Mouse (Mus musculus) C2C12 (cell line): ENCODE results near the gene Josd2. TPM values are rescaled to one million over a fixed set of nuclear protein-coding genes. Genes with fewer than 3 reads are reported as not detected.
A peak's percentile ranks its signal among the peaks of the same experiment; 100 is the strongest.

Experiments
- H3K27me3 ChIP-seq: one replicate; pipeline ENCODE4 v1.6.1; 2011; ENCODE audit not compliant: control insufficient read depth, insufficient read depth, insufficient read length
- H3K36me3 ChIP-seq: one replicate; pipeline ENCODE4 v1.6.1; 2011; ENCODE audit not compliant: control insufficient read depth, insufficient read depth
- H3K4me3 ChIP-seq: one replicate; pipeline ENCODE4 v1.5.1; 2011; ENCODE audit warnings: mild to moderate bottlenecking, control low read depth; ENCODE audit not compliant: poor library complexity, insufficient read depth, severe bottlenecking
- H3K79me2 ChIP-seq: one replicate; pipeline ENCODE4 v1.6.1; 2011; ENCODE audit not compliant: control insufficient read depth, insufficient read depth
- H3K79me3 ChIP-seq: one replicate; pipeline ENCODE4 v1.6.1; 2011; ENCODE audit warnings: low read depth, control low read depth
- H3ac ChIP-seq: one replicate; pipeline ENCODE3; 2011; ENCODE audit warnings: low read depth; ENCODE audit not compliant: control insufficient read depth, insufficient read length
- CEBPB ChIP-seq: IDR thresholded peaks from one replicate; pipeline ENCODE4 v1.6.1; 2011; ENCODE audit warnings: low read depth, mild to moderate bottlenecking, control low read depth, moderate library complexity
- CTCF ChIP-seq: IDR thresholded peaks from one replicate; pipeline ENCODE4 v1.5.1; 2011; ENCODE audit not compliant: control insufficient read depth, insufficient read depth, insufficient read length
- FOSL1 ChIP-seq: IDR thresholded peaks from one replicate; pipeline ENCODE4 v1.8.0; 2011; ENCODE audit warnings: mild to moderate bottlenecking, low read length; ENCODE audit not compliant: poor library complexity, insufficient read depth, severe bottlenecking
- MAX ChIP-seq: IDR thresholded peaks from one replicate; pipeline ENCODE4 v1.6.1; 2011; ENCODE audit warnings: mild to moderate bottlenecking, control low read depth
- MYOD1 ChIP-seq: IDR thresholded peaks from one replicate; pipeline ENCODE4 v1.6.1; 2011; ENCODE audit warnings: low read depth; ENCODE audit not compliant: control insufficient read depth, insufficient read length
- MYOG ChIP-seq: IDR thresholded peaks from one replicate; pipeline ENCODE4 v1.6.1; 2011; ENCODE audit not compliant: control insufficient read depth, insufficient read length; ENCODE audit errors: extremely low read depth
- USF1 ChIP-seq: IDR thresholded peaks from one replicate; pipeline ENCODE4 v1.6.1; 2011; ENCODE audit warnings: low read depth, mild to moderate bottlenecking, control low read depth, moderate library complexity
- polyA plus RNA-seq: library from polyadenylated mRNA; unstranded; fragments of >200 nt; fragmentation: generic; extraction: Trizol; gene quantifications from one replicate; pipeline ENCODE4 v1.2.1, GENCODE M21; 2012; ENCODE audit warnings: missing spikeins

Josd2 gene
- polyA plus RNA-seq, 1 experiment: 77.5 TPM

DNA sequence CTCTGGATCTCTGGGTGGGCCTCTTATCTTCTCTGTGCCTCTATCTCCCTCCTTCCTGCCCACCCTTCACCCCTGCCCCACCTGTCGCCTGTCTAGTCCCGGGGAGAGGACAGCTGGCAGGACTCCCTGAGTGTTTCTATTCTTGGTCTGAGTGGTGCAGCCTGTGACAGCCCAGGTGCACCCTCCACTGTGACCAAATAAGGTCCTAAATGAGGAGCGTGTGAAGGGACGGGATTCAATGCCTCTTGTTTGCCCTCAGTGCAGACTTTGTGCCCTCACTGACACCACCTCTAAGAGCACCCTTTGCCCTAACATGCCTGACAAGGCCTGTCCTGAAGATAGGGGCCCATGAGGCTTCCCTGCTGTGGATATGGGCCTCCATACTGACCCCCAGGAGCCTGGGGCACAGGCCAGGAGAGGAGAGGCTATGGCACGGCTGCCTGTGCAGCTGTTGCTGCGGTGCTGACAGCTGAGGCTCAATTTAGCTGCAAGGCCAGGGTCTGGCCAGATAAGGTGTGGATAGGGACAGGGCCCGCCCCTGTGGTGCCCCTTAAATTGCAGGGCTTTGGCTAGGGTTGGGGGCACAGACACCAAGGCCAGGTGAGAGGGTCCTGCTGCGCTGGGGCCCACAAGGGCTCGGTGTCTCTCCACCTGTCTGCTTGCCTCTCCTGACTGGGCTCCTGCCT, 5.3 kb downstream of the Josd2 start:
- Histone ChIP-seq H3K27me3 (peaks cover 15% of the 10 kb centered on the region), H3K4me3 (no peak overlapping the region)
- no peak for TF ChIP-seq FOSL1
- peak; percentile 21 for TF ChIP-seq MYOD1

DNA sequence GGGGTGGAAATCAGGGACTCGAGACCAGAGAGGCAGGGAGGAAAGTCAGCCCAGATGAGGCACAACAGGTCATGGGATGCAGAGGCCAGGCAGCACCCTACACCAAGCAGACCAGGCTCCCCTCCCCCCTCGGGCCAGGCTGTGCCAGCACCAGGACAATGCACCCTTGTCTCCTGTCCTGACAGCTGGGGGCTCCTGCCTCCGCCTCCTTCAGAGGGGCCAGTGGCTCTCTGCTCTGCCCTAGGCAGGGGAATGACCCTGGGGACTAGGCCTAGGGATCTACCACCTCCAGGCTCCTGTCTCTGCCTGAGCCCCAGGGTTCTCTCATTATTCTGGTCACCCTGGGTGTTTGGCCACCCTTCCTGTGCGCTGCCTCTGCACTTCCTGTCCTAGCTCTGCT, 6.6 kb downstream of the Josd2 start:
- H3K79me2 ChIP-seq: no peaks in the 10 kb centered on the region
- H3K27me3 ChIP-seq: peaks cover 15% of the 10 kb centered on the region
- TF ChIP-seq MYOD1: no peak
- TF ChIP-seq MAX: no peak
- no peak for TF ChIP-seq USF1
- TF ChIP-seq CTCF: no peak
- no peak for TF ChIP-seq FOSL1
- TF ChIP-seq MYOG: no peak
- no peak for TF ChIP-seq CEBPB
- no peaks in the 10 kb centered on the region for H3K36me3 ChIP-seq
- no peaks in the 10 kb centered on the region for H3K79me3 ChIP-seq
- no peak overlapping the region for H3K4me3 ChIP-seq
- H3ac ChIP-seq: no peak overlapping the region

More for the DNA sequence above, 5.3 kb downstream of the Josd2 start:
- Histone ChIP-seq H3K36me3 (no peaks in the 10 kb centered on the region), H3K79me2 (no peaks in the 10 kb centered on the region), H3ac (no peak overlapping the region), H3K79me3 (no peaks in the 10 kb centered on the region)

- no peaks in the 10 kb centered on the region for H3K79me2 ChIP-seq
- TF ChIP-seq MAX (no peak), CTCF (no peak), MYOG (no peak), CEBPB (no peak), FOSL1 (no peak), USF1 (no peak), MYOD1 (no peak)
- H3ac ChIP-seq: no peak overlapping the region
- peaks cover 15% of the 10 kb centered on the region for H3K27me3 ChIP-seq
- no peaks in the 10 kb centered on the region for H3K36me3 ChIP-seq
- H3K79me3 ChIP-seq: no peaks in the 10 kb centered on the region
- no peak overlapping the region for H3K4me3 ChIP-seq
These were observed 7.3 kb downstream of the Josd2 start for GRCm38 (mm10) chr7:44475046-44475614.

DNA sequence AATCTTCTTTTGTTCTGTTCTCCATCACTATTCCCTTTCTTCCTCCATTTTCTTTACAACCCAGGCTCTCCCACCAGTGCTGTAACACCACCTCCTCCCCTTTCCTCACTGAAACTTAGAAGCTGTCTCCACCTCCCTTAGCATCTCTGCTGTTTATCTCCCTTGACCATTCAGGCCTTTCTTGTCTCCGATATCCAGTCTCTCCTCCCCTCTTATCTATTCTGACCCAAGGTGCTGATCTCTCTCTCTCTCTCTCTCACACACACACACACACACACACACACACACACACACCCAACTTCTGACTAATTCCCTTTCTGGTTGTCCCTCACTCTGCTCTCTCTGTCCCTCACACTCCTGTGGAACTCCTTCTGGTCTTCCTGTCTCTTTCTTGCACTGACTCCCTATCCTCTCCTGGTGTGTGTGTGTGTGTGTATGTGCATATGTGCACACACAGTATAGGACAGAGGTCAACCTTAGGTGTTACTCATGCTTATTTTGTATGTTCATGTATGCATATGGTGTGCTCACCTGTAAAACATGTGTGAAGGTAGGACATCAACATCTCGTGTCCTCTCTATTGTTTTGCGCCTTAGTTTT, 15.2 kb downstream of the Josd2 start:
- Histone ChIP-seq H3K36me3 (no peaks in the 10 kb centered on the region), H3K27me3 (no peaks in the 10 kb centered on the region), H3ac (no peak overlapping the region), H3K4me3 (no peak overlapping the region), H3K79me3 (no peaks in the 10 kb centered on the region), H3K79me2 (no peaks in the 10 kb centered on the region)
- TF ChIP-seq USF1 (no peak), MAX (no peak), FOSL1 (no peak), MYOG (no peak), MYOD1 (no peak), CTCF (no peak), CEBPB (no peak)

DNA sequence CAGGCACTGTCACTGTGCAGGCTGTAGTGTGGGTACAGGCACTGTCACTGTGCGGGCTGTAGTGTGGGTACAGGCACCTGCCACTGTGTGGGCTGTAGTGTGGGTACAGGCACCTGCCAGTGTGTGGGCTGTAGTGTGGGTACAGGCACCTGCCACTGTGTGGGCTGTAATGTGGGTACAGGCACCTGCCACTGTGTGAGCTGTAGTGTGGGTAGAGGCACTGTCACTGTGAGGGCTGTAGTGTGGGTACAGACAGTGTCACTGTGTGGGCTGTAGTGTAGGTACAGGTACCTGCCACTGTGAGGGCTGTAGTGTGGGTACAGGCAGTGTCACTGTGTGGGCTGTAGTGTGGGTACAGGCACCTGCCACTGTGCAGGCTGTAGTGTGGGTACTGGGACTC, 16.3 kb downstream of the Josd2 start:
- no peaks in the 10 kb centered on the region for H3K36me3 ChIP-seq
- no peak overlapping the region for H3K4me3 ChIP-seq
- H3K27me3 ChIP-seq: no peaks in the 10 kb centered on the region
- H3K79me2 ChIP-seq: no peaks in the 10 kb centered on the region
- no peaks in the 10 kb centered on the region for H3K79me3 ChIP-seq
- TF ChIP-seq MAX (no peak), USF1 (no peak), MYOD1 (no peak), CTCF (no peak), FOSL1 (no peak), MYOG (no peak), CEBPB (no peak)
- H3ac ChIP-seq: no peak overlapping the region
